Mouse (Mus musculus) intestine, embryonic 16.5 days (tissue): ENCODE results near the gene Slc15a1. TPM values are rescaled to one million over a fixed set of nuclear protein-coding genes. Genes with fewer than 3 reads are reported as not detected.

Experiments
- ATAC-seq: fragments of 200-750 bp; cut with Nextera tagmentation; 2 replicates; pipeline ENCODE4 v1.8.0; 2017; ENCODE audit warnings: moderate TSS enrichment, moderate library complexity
- H3K27ac ChIP-seq: fragments of 300-500 bp; sonication (generic); 2 replicates; pipeline ENCODE4 v1.5.1; 2014; ENCODE audit warnings: mild to moderate bottlenecking, low read length
- H3K27me3 ChIP-seq: fragments of 300-500 bp; sonication (generic); replicated peaks from 2 replicates; pipeline ENCODE4 v1.6.1; 2014; ENCODE audit warnings: low read length, control low read depth, mixed read lengths; ENCODE audit not compliant: control insufficient read depth, insufficient read depth
- H3K36me3 ChIP-seq: fragments of 300-500 bp; sonication (generic); 2 replicates; pipeline ENCODE4 v1.6.1; 2014; ENCODE audit warnings: low read length, control low read depth; ENCODE audit not compliant: control insufficient read depth, insufficient read depth
- H3K4me1 ChIP-seq: fragments of 300-500 bp; sonication (generic); 2 replicates; pipeline ENCODE4 v1.6.1; 2014; ENCODE audit warnings: low read length, control low read depth, mixed read lengths; ENCODE audit not compliant: control insufficient read depth, insufficient read depth
- H3K4me2 ChIP-seq: fragments of 300-500 bp; sonication (generic); 2 replicates; pipeline ENCODE4 v1.6.1; 2014; ENCODE audit warnings: low read depth, low read length, control low read depth
- H3K4me3 ChIP-seq: fragments of 300-500 bp; sonication (generic); 2 replicates; pipeline ENCODE4 v1.5.1; 2014; ENCODE audit warnings: mild to moderate bottlenecking, low read length
- H3K9ac ChIP-seq: fragments of 300-500 bp; sonication (generic); 2 replicates; pipeline ENCODE4 v1.6.1; 2014; ENCODE audit warnings: low read depth, low read length
- H3K9me3 ChIP-seq: fragments of 300-500 bp; sonication (generic); 2 replicates; pipeline ENCODE4 v1.6.1; 2016; ENCODE audit warnings: low read length, control low read depth; ENCODE audit not compliant: control insufficient read depth
- WGBS: fragments of 180-500 bp; shearing (Covaris S2); extraction: QIAGEN DNeasy Blood & Tissue Kit; methylation state at CpG from one replicate; pipeline ENCODE4 v1.1.7; 2014; 5-methylcytosine and 5-hydroxymethylcytosine counted together
- polyA plus RNA-seq: library from polyadenylated mRNA; unstranded; fragments of >200 nt; fragmentation: Nextera tagmentation; extraction: Ambion mirVana; gene quantifications from 2 replicates; pipeline ENCODE4 v1.2.1, GENCODE M21; 2015

The Slc15a1 gene
- polyA plus RNA-seq, 1 experiment from 2014 or later, result 12.6 TPM

DNA sequence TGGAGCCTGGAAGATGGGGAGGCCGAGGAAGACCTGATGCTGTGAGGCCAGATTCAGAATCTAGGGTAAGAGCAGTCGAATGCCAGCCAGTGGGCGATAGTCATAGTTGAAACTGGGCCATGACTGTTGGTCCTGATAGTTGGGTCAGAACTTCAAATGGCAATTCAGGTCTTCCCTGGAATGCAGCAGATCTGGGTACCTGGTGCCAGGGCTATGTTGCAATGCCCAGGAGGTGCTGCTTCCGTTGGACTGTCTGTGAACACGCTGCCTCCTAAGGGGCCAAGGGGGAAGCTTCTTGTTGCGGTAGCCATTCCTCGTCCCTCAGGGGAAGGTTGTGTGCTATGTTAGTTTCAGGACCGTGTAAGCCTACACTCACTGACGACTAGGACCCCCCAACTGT lies 25.8 kb upstream of the Slc15a1 start:
- H3K27ac ChIP-seq, result no peak overlapping the region
- H3K9ac ChIP-seq, result no peak overlapping the region
- no peak overlapping the region for H3K4me3 ChIP-seq
- no peaks in the 10 kb centered on the region for H3K4me1 ChIP-seq
- 82% methylated on average over 9 of the region's 9 CpGs for whole genome bisulfite sequencing
- no peaks in the 10 kb centered on the region for H3K36me3 ChIP-seq
- H3K9me3 ChIP-seq, result no peaks in the 10 kb centered on the region
- H3K27me3 ChIP-seq, result peaks cover 2% of the 10 kb centered on the region; the same call in 1 of the 2 replicates
- ATAC-seq, result no peak
- H3K4me2 ChIP-seq, result no peak overlapping the region

DNA sequence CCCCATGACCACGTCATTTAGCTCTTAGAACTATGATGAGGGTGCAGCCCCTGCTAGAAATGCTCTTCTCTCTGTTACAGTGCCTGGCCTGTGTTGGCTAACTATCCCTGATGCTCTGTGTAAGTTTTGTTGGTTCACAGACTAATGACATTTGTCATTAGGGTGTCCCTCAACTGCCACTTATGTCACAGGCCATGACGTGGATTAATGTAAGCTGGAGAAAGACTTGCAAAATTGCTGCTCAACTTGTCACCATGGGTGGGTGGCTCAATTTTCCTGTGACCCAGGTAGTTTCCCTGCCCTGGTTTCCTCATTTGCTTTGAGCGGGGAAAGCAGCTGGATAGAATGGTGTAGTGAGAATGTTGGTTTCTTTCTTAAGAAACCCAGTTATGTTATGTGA lies 22.8 kb upstream of the Slc15a1 start:
- H3K36me3 ChIP-seq, result no peaks in the 10 kb centered on the region
- no peak for ATAC-seq
- peaks cover 2% of the 10 kb centered on the region; the same call in 1 of the 2 replicates for H3K27me3 ChIP-seq
- H3K4me2 ChIP-seq, result no peak overlapping the region
- no peaks in the 10 kb centered on the region for H3K9me3 ChIP-seq
- H3K9ac ChIP-seq, result no peak overlapping the region
- H3K4me3 ChIP-seq, result no peak overlapping the region
- H3K27ac ChIP-seq, result no peak overlapping the region
- WGBS, result 87% methylated on average over 3 of the region's 3 CpGs
- no peaks in the 10 kb centered on the region for H3K4me1 ChIP-seq

DNA sequence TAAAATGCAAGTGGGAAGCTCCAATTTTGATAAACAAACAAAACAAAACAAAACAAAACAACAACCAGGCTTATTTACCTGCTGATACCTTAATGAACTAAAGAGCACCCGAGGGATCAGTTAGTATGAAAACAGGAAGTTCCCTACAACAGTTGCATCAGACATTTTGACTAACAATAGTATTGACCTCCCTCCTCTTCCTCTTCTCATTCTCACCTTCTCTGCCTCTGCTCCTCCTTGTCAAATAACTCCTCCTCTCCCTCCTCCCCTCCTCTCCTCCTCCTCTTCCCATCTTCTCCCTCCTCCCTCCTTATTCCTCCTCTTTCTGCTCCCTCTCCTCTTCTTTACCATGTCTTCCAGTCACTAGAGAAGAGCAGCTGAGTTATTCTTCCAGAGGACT lies 22.1 kb upstream of the Slc15a1 start:
- Histone ChIP-seq H3K27me3 (peaks cover under 1% of the 10 kb centered on the region; the same call in 1 of the 2 replicates), H3K4me3 (no peak overlapping the region), H3K36me3 (no peaks in the 10 kb centered on the region), H3K27ac (no peak overlapping the region), H3K9ac (no peak overlapping the region), H3K4me1 (no peaks in the 10 kb centered on the region), H3K9me3 (no peaks in the 10 kb centered on the region), H3K4me2 (no peak overlapping the region)
- ATAC-seq, result no peak
- 71% methylated on average over 1 of the region's 1 CpGs for WGBS

DNA sequence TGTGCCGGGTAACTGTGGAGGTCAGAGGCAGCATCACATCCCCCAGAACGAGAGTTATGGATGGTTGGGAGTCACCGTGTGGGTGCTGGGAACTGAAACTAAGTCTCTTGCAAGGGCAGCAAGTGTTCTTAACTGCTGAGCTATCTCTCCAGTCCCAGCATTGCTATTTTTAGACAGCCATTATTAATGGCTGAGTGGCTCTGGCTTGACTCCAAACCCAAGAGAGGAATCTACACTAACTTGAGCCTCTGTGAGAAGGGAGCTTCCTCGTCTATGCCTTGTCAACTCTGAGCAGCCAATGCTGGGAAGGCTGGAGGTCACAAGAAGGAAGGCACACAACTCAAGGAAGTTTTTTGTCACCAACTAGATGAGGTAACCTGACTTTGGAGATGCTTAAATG lies 16.7 kb upstream of the Slc15a1 start:
- Histone ChIP-seq H3K36me3 (no peaks in the 10 kb centered on the region), H3K4me3 (no peak overlapping the region), H3K27ac (no peak overlapping the region), H3K4me2 (no peak overlapping the region), H3K9ac (no peak overlapping the region), H3K4me1 (peaks cover 4% of the 10 kb centered on the region; the same call in 1 of the 2 replicates), H3K9me3 (no peaks in the 10 kb centered on the region), H3K27me3 (no peaks in the 10 kb centered on the region; the same call in 1 of the 2 replicates)
- peak; percentile 52; the same call in 1 of the 2 replicates for ATAC-seq
- WGBS, result 47% methylated on average over 4 of the region's 4 CpGs

DNA sequence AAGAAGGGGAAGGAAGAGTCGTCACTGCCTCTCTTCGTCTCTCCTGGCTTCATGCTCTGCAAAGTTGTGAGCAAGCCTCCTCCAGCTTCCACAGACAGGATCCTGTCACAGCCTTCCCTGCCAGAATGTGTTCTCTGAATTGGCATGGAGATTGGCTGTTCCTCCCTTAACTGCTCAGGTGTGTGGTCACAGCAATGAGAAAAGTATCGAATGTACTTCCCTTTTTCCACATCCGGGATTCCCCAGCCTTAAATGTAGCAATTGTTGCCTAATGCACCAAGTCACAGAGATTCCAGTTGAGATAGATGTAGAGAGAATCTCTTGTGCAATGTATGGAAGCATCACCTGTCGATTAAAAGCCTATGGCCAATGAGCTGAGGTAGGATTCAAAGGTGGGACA lies 11.8 kb upstream of the Slc15a1 start:
- Histone ChIP-seq H3K9ac (no peak overlapping the region), H3K36me3 (no peaks in the 10 kb centered on the region), H3K4me1 (peaks cover 4% of the 10 kb centered on the region; the same call in 1 of the 2 replicates), H3K4me2 (no peak overlapping the region), H3K27me3 (no peaks in the 10 kb centered on the region), H3K9me3 (no peaks in the 10 kb centered on the region), H3K4me3 (no peak overlapping the region), H3K27ac (no peak overlapping the region)
- WGBS, result 76% methylated on average over 5 of the region's 5 CpGs
- no peak for ATAC-seq

DNA sequence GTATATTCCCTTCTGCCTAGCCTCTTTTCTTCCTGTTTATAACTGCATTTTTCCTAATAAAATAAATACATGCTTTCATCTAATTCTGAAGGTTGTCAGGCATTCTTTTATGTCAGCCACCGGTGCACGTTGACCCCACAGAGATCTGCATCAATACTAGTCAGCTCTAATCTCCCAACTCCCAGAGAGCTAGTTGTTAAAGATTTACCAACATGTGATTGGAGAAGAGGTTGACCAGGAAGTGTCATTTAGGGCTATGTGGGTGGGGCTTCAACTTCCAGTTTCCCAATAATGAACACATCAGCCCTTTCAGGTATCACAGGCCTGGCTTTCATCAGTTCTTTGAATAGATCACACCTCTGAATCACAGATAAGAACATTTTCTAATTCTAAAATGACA lies 3.9 kb upstream of the Slc15a1 start:
- 45% methylated on average over 2 of the region's 2 CpGs for WGBS
- Histone ChIP-seq H3K9me3 (peaks cover 3% of the 10 kb centered on the region; the same call in 1 of the 2 replicates), H3K27ac (no peak overlapping the region), H3K36me3 (no peaks in the 10 kb centered on the region), H3K9ac (no peak overlapping the region), H3K4me2 (no peak overlapping the region), H3K27me3 (no peaks in the 10 kb centered on the region), H3K4me3 (no peak overlapping the region), H3K4me1 (peaks cover 7% of the 10 kb centered on the region; the same call in 1 of the 2 replicates)
- ATAC-seq, result peak; percentile 70

DNA sequence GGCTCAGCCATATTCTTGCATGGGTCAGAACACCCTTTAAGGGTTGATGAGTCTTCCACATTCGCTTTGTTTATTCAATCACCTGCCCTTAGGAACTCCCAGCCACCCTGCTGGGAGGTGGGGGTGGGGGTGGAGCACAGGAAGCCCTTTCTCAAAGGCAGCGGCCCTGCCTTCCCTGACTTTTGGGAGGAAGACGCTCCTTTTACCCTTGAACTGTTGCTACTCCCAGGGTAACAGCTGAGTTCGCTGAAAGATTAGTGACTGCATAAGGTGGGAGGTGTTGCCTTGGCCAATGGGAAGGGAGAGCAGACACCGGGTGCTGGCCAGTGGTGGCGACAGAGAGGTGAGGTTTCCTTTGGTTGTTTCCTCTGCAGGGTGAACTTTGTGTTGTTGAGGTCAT lies 1.3 kb upstream of the Slc15a1 start:
- no peaks in the 10 kb centered on the region for H3K27me3 ChIP-seq
- H3K4me1 ChIP-seq, result peaks cover 7% of the 10 kb centered on the region; the same call in 1 of the 2 replicates
- peak; percentile 40 for ATAC-seq
- H3K36me3 ChIP-seq, result no peaks in the 10 kb centered on the region
- no peak overlapping the region for H3K9ac ChIP-seq
- H3K27ac ChIP-seq, result no peak overlapping the region
- no peak overlapping the region for H3K4me2 ChIP-seq
- peaks cover 3% of the 10 kb centered on the region; the same call in 1 of the 2 replicates for H3K9me3 ChIP-seq
- no peak overlapping the region for H3K4me3 ChIP-seq
- 16% methylated on average over 6 of the region's 6 CpGs for WGBS

DNA sequence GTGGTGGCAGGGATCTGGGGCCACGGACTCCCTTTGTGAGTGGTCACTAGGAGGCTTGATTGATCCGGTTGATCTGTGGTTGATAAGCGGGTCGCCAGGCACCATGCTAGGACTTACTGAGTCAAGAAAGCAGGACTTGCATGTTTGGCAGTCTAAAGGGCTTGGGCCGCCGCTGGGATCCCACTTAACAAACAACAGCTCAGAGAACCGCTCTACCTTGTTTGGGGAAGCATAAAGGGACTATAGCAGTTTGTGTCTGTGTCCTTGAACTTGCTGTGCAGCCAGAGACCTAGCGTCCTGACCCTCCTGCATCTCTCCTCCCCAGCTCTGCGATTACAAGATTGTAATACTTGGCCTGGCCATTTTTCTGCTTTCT lies 421 bp upstream of the Slc15a1 start:
- Histone ChIP-seq H3K36me3 (no peaks in the 10 kb centered on the region), H3K4me1 (peaks cover 7% of the 10 kb centered on the region; the same call in 1 of the 2 replicates), H3K4me2 (peak overlapping the region; percentile 45), H3K9ac (no peak overlapping the region), H3K27ac (no peak overlapping the region), H3K4me3 (no peak overlapping the region), H3K9me3 (peaks cover under 1% of the 10 kb centered on the region; the same call in 1 of the 2 replicates), H3K27me3 (no peaks in the 10 kb centered on the region)
- WGBS, result 37% methylated on average over 9 of the region's 9 CpGs
- ATAC-seq, result no peak

DNA sequence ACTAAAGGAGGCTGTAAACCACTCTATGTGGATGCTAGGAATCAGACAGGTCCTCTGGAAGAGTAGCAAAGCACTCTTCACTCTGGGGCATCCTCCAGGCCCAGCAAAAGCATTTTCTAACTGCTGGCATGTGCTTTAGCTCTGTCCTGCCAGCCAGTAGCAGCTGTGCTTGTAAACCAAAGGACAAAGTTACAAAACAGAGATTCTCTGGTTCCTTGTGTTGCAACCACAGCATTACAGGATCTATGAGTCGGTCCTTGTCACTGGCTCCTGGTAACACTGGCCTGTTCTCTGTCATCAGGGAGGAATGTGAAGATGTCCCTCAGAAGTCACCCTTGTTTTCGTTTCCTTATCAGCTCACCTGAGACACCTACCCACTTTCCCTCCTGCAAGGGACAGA lies 4.5 kb downstream of the Slc15a1 start:
- H3K36me3 ChIP-seq, result no peaks in the 10 kb centered on the region
- no peak overlapping the region for H3K9ac ChIP-seq
- H3K4me3 ChIP-seq, result no peak overlapping the region
- no peak overlapping the region for H3K4me2 ChIP-seq
- H3K4me1 ChIP-seq, result 0 out of 2 replicates have a peak, but pooled peaks cover 3% of the 10 kb centered on the region
- no peaks in the 10 kb centered on the region for H3K27me3 ChIP-seq
- 59% methylated on average over 2 of the region's 2 CpGs for WGBS
- no peak overlapping the region for H3K27ac ChIP-seq
- H3K9me3 ChIP-seq, result no peaks in the 10 kb centered on the region
- no peak for ATAC-seq

DNA sequence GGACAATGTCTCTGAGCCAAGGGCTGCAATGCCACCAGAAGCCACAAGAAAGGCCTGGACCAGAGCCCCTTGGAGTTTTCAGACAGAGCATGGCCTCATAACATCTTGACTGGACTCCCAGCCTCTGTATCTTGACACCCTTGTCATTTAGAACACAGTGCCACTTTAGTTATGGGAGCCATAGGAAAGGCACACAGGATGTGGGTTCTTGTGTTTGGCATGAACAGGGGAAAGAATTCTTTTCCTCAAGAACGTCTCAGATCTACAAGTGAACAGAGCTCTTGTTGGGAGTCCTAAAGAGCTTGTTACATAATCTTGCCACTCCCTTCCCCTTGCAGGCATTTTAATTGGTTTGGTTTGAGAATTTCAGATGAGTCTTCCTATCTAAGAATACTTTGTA lies 5.3 kb downstream of the Slc15a1 start:
- Histone ChIP-seq H3K27ac (no peak overlapping the region), H3K36me3 (no peaks in the 10 kb centered on the region), H3K9me3 (no peaks in the 10 kb centered on the region), H3K4me3 (no peak overlapping the region), H3K4me2 (no peak overlapping the region), H3K27me3 (no peaks in the 10 kb centered on the region), H3K9ac (no peak overlapping the region), H3K4me1 (0 out of 2 replicates have a peak, but pooled peaks cover 2% of the 10 kb centered on the region)
- 50% methylated on average over 1 of the region's 1 CpGs for WGBS
- ATAC-seq, result no peak
